Mouse (Mus musculus) ZHBTc4 (cell line): ENCODE results near the gene Kazn.

Experiments used
- DNase-seq: peaks from one replicate; pipeline ENCODE4 v3.0.0-alpha.2; 2011; ENCODE audit warnings: low read depth, low spot score

Gene Kazn

GRCm38 (mm10) chr4:142196626-142197025, 42.6 kb downstream of the Kazn start:
- DNase-seq: peak; percentile 64

- DNase-seq: no peak
Observed at GRCm38 (mm10) chr4:142193780-142194179, 45.4 kb downstream of the Kazn start.

- DNase-seq: no peak
Observed at GRCm38 (mm10) chr4:142193151-142193578, 46.0 kb downstream of the Kazn start.

- no peak for DNase-seq
Observed at GRCm38 (mm10) chr4:142189960-142190359, 49.2 kb downstream of the Kazn start.

GRCm38 (mm10) chr4:142188501-142188900, 50.7 kb downstream of the Kazn start:
- no peak for DNase-seq

GRCm38 (mm10) chr4:142186155-142186554, 53.0 kb downstream of the Kazn start:
- DNase-seq: peak; percentile 81

- DNase-seq: no peak
Observed at GRCm38 (mm10) chr4:142185533-142185900, 53.7 kb downstream of the Kazn start.

GRCm38 (mm10) chr4:142184852-142185532, 54.2 kb downstream of the Kazn start:
- DNase-seq: no peak

- peak; percentile 47 for DNase-seq
Observed at GRCm38 (mm10) chr4:142183591-142183990, 55.6 kb downstream of the Kazn start.

GRCm38 (mm10) chr4:142183015-142183414, 56.2 kb downstream of the Kazn start:
- DNase-seq: no peak

- no peak for DNase-seq
Observed at GRCm38 (mm10) chr4:142181646-142182045, 57.6 kb downstream of the Kazn start.

- DNase-seq: no peak
Observed at GRCm38 (mm10) chr4:142180874-142181273, 58.3 kb downstream of the Kazn start.

GRCm38 (mm10) chr4:142180289-142180688, 58.9 kb downstream of the Kazn start:
- no peak for DNase-seq

GRCm38 (mm10) chr4:142179531-142179930, 59.7 kb downstream of the Kazn start:
- DNase-seq: no peak

GRCm38 (mm10) chr4:142176732-142177131, 62.5 kb downstream of the Kazn start:
- no peak for DNase-seq

GRCm38 (mm10) chr4:142173981-142174485, 65.2 kb downstream of the Kazn start:
- DNase-seq: no peak

- DNase-seq: no peak
Observed at GRCm38 (mm10) chr4:142172942-142173341, 66.3 kb downstream of the Kazn start.

GRCm38 (mm10) chr4:142171788-142172497, 67.3 kb downstream of the Kazn start:
- DNase-seq: peak; percentile 37

GRCm38 (mm10) chr4:142170882-142171768, 68.1 kb downstream of the Kazn start:
- DNase-seq: peak; percentile 95

- DNase-seq: peak; percentile 54
Observed at GRCm38 (mm10) chr4:142169636-142170035, 69.6 kb downstream of the Kazn start.

GRCm38 (mm10) chr4:142168352-142168751, 70.8 kb downstream of the Kazn start:
- DNase-seq: no peak
